Mouse (Mus musculus) small intestine, adult 2 months (tissue): Measurements from ENCODE around the gene U2surp.

Source experiments
- CTCF ChIP-seq: fragments of 200-500 bp; IDR thresholded peaks from 2 replicates; pipeline ENCODE4 v1.5.1; 2012; ENCODE audit warnings: low read depth, mild to moderate bottlenecking, control low read depth, inconsistent platforms, low read length, moderate library complexity, mixed read lengths; ENCODE audit not compliant: insufficient replicate concordance, insufficient read length; ENCODE audit errors: extremely low read depth
- POLR2A ChIP-seq: fragments of 200-500 bp; IDR thresholded peaks from 2 replicates; pipeline ENCODE4 v1.6.1; 2012; ENCODE audit warnings: low read depth, mild to moderate bottlenecking, control low read depth, inconsistent platforms, low read length, moderate library complexity

DNA sequence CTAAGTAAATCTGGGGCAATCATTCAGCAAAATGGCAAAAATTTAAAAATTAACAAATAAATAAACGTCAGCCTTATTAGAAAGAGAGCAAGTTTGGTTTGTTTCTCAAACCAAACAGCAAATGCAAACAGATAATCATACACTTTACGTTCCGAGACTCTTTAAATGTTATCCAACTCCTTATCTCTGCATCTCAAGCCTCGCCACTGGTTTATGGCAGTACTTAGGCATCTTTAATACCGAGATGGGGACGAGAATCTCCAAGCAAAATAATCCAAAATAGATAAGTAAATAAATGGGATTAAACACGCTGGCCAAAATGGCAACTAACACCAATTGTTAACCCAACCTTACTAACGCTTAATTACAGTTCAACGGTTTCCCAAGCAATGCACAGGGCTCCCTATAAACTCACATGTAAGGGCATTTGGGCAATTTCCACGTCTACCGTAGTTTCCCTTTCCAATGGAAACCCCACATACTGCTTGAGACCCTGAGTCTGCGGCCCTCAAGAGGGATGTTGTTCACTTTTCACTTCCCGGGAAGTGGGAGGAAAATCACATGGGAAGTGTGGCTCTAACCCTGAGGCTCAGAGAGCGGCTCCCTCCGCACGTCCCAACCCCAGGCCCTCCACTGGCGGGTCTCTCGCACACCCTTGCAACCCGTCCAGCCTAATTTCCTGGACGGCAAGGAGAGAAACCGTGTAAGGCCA is 947 bp downstream of the U2surp start:
- TF ChIP-seq CTCF (no peak), POLR2A (no peak)
